In the genomic region with DNA sequence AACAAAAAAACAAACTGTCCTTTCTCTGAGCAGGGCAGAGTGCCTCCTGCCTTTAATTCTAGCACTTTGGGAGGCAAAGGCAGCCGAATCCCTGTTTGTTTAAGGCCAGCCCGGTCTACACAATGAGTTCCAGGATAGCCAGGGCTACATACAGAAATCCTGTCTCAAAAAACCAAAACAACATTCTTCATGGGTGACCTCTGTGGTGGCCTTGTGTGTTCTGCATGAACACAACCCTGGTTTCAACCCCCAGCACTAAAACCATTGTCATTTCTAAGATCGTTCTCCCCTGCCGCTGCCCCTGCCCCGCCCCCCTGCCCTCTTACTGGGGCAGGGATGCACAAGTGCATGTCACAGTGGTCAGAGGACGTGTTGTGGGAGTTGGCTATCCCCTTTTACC, we compare ENCODE assay signal across 19 mouse cellular contexts.
"Had no signal": no experiment of that assay in that cellular context is flagged by ENCODE, and none has a peak within 500 bp of the region (broad histone marks: within the 10 kb centered on the region; RNA-seq: fewer than 3 reads in every experiment).

No protein-coding gene starts in this region.

- H3K27ac ChIP-seq: midbrain, embryonic 10.5 days; midbrain, embryonic 12.5 days; neural tube, embryonic 13.5 days; neural tube, embryonic 15.5 days had no signal

- ATAC-seq: midbrain, embryonic 16.5 days had no signal

- H3K9me3 ChIP-seq: midbrain, embryonic 10.5 days; midbrain, embryonic 12.5 days; neural tube, embryonic 13.5 days; neural tube, embryonic 15.5 days had no signal

- DNase-seq: lung, adult 18-20 months; lung, embryonic 14.5 days; lung, postnatal 10 days; lung, postnatal 4 days; midbrain, embryonic 14.5 days; retina, postnatal 1 day; right cerebral cortex, adult 18-20 months; right cerebral cortex, postnatal 25 days; right cerebral cortex, postnatal 4 days; spleen, adult 18-20 months; thymus, adult 18-20 months; thymus, postnatal 14 days; thymus, postnatal 36 days had no signal

- H3K4me1 ChIP-seq: midbrain, embryonic 12.5 days; neural tube, embryonic 13.5 days; neural tube, embryonic 15.5 days had no signal

- H3K4me2 ChIP-seq: lung, embryonic 14.5 days; midbrain, embryonic 12.5 days; neural tube, embryonic 13.5 days; neural tube, embryonic 15.5 days had no signal

- H3K36me3 ChIP-seq: midbrain, embryonic 10.5 days; midbrain, embryonic 12.5 days; neural tube, embryonic 13.5 days; neural tube, embryonic 15.5 days had no signal

- H3K27me3 ChIP-seq: midbrain, embryonic 12.5 days; neural tube, embryonic 13.5 days; neural tube, embryonic 15.5 days had no signal

- H3K4me3 ChIP-seq: midbrain, embryonic 10.5 days; midbrain, embryonic 12.5 days; myocyte; neural tube, embryonic 13.5 days; neural tube, embryonic 15.5 days had no signal

- H3K9ac ChIP-seq: lung, embryonic 14.5 days; midbrain, embryonic 12.5 days; neural tube, embryonic 13.5 days; neural tube, embryonic 15.5 days had no signal
